Mouse (Mus musculus) CH12.LX (cell line): ENCODE measurements around the gene Lce1k.

Experiments
- CHD2 ChIP-seq: IDR thresholded peaks from 2 replicates; pipeline ENCODE4 v1.6.1; 2011; ENCODE audit warnings: low read length, improper control_type of control experiment
- CTCF ChIP-seq, 2 experiments: IDR thresholded peaks in 1 of 2; conservative IDR thresholded peaks in 1 of 2; 2 replicates each; pipeline ENCODE4 v1.5.1; 2011 to 2012; ENCODE audit warnings: low read depth in 2 of 2, low read length in 2 of 2, improper control_type of control experiment in 1 of 2, inconsistent platforms in 1 of 2, mild to moderate bottlenecking in 1 of 2, moderate library complexity in 1 of 2
- JUND ChIP-seq: conservative IDR thresholded peaks from 2 replicates; pipeline ENCODE4 v1.6.1; 2011; ENCODE audit warnings: low read depth, low read length, improper control_type of control experiment
- MYC ChIP-seq: IDR thresholded peaks from 2 replicates; pipeline ENCODE4 v1.6.1; 2011; ENCODE audit warnings: low read depth, mild to moderate bottlenecking, improper control_type of control experiment, low read length
- POLR2A ChIP-seq: IDR thresholded peaks from 2 replicates; pipeline ENCODE4 v1.6.1; 2011; ENCODE audit warnings: low read depth, mild to moderate bottlenecking, improper control_type of control experiment, low read length

DNA sequence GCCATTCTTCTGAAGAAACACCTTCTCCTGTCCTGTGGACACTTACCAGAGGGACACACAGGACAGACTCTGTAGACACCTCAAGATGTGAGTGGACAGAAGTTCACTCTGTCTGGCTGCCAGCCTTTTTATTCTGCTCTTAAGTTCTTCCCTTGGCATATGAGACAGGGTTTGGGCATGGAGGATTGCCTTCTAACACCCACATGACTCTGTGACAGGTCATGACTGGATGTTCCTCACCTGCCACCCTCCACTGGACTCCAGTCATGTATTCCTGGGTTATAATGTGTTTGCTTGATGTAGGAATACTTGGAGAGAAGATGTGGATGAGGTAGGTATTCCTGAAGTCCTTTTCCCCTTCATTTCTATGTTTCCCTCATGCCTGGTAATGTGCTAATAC lies at the start of gene Lce1k:
- no peak for TF ChIP-seq POLR2A
- TF ChIP-seq JUND, result no peak
- no peak for TF ChIP-seq MYC
- no peak for TF ChIP-seq CTCF (conservative IDR thresholded peaks at IDR 0.05 in 1 of 2, IDR thresholded peaks at IDR 0.05 in 1 of 2; ENCODE audit: low read depth in 2 of 2, low read length in 2 of 2)
- TF ChIP-seq CHD2, result no peak
